Mouse (Mus musculus): ENCODE results near the gene Ctnna3.
"Not testable (repeated sequence)": the region's sequence is repeated elsewhere in the genome, so short reads cannot be mapped to it uniquely, and the experiment has no call there.

Gene Ctnna3

GRCm38 (mm10) chr10:63429785-63430305 is at the start of gene Ctnna3:
Gene Ctnna3, plus strand, starts transcription at chr10:63430098.
- DNase-seq (ENCODE audit: low spot score in 2 of 2) = peak; percentile 80 to 88

- DNase-seq (ENCODE audit: low spot score in 2 of 2) = peak; percentile 8 to 13
These were observed 48.2 kb upstream of the Ctnna3 start, which contains the start of gene Sirt1 for GRCm38 (mm10) chr10:63381498-63382280. Gene Sirt1, minus strand, starts transcription at chr10:63381704.

- DNase-seq (ENCODE audit: low spot score in 2 of 2) = peak; percentile 59 to 79
These were observed 47.3 kb upstream of the Ctnna3 start, which contains the start of gene Dnajc12 for GRCm38 (mm10) chr10:63382372-63383279. Gene Dnajc12, plus strand, starts transcription at chr10:63382443.

GRCm38 (mm10) chr10:63385897-63386296 is 44.0 kb upstream of the Ctnna3 start:
- DNase-seq (ENCODE audit: low spot score in 2 of 2) = not testable (repeated sequence)

GRCm38 (mm10) chr10:63386444-63386843 is 43.5 kb upstream of the Ctnna3 start:
- DNase-seq (ENCODE audit: low spot score in 2 of 2) = peak; percentile 81 to 90

- no peak for DNase-seq (ENCODE audit: low spot score in 2 of 2)
These were observed 42.9 kb upstream of the Ctnna3 start for GRCm38 (mm10) chr10:63386991-63387390.

GRCm38 (mm10) chr10:63388948-63389347 is 41.0 kb upstream of the Ctnna3 start:
- no peak for DNase-seq (ENCODE audit: low spot score in 2 of 2)

- DNase-seq (ENCODE audit: low spot score in 2 of 2) = no peak
These were observed 32.9 kb upstream of the Ctnna3 start for GRCm38 (mm10) chr10:63396963-63397362.

- no peak for DNase-seq (ENCODE audit: low spot score in 2 of 2)
These were observed 27.0 kb upstream of the Ctnna3 start for GRCm38 (mm10) chr10:63402731-63403504.

GRCm38 (mm10) chr10:63403636-63404035 is 26.3 kb upstream of the Ctnna3 start:
- no peak for DNase-seq (ENCODE audit: low spot score in 2 of 2)

- no peak for DNase-seq (ENCODE audit: low spot score in 2 of 2)
These were observed 19.5 kb upstream of the Ctnna3 start for GRCm38 (mm10) chr10:63410162-63410956.

- not testable (repeated sequence) for DNase-seq (ENCODE audit: low spot score in 2 of 2)
These were observed 18.2 kb upstream of the Ctnna3 start for GRCm38 (mm10) chr10:63411674-63412073.

- no peak for DNase-seq (ENCODE audit: low spot score in 2 of 2)
These were observed 17.1 kb upstream of the Ctnna3 start for GRCm38 (mm10) chr10:63412756-63413155.

- DNase-seq (ENCODE audit: low spot score in 2 of 2) = no peak
These were observed 14.6 kb upstream of the Ctnna3 start for GRCm38 (mm10) chr10:63415287-63415686.

GRCm38 (mm10) chr10:63415850-63416249 is 14.0 kb upstream of the Ctnna3 start:
- DNase-seq (ENCODE audit: low spot score in 2 of 2) = no peak

- DNase-seq (ENCODE audit: low spot score in 2 of 2) = no peak
These were observed 12.8 kb upstream of the Ctnna3 start for GRCm38 (mm10) chr10:63417061-63417460.

- DNase-seq (ENCODE audit: low spot score in 2 of 2) = peak; percentile 18 to 24
These were observed 7.9 kb upstream of the Ctnna3 start, which contains the start of gene Gm7075 for GRCm38 (mm10) chr10:63421739-63422735. Gene Gm7075, minus strand, starts transcription at chr10:63421789.

GRCm38 (mm10) chr10:63422736-63422992 is 7.2 kb upstream of the Ctnna3 start:
- DNase-seq (ENCODE audit: low spot score in 2 of 2) = no peak

Measured in frontal cortex, postnatal 36 days (tissue).